Mouse (Mus musculus): Measurements from ENCODE around the gene Hist2h3b.
A peak's percentile ranks its signal among the peaks of the same experiment; 100 is the strongest.

Hist2h3b gene

DNA sequence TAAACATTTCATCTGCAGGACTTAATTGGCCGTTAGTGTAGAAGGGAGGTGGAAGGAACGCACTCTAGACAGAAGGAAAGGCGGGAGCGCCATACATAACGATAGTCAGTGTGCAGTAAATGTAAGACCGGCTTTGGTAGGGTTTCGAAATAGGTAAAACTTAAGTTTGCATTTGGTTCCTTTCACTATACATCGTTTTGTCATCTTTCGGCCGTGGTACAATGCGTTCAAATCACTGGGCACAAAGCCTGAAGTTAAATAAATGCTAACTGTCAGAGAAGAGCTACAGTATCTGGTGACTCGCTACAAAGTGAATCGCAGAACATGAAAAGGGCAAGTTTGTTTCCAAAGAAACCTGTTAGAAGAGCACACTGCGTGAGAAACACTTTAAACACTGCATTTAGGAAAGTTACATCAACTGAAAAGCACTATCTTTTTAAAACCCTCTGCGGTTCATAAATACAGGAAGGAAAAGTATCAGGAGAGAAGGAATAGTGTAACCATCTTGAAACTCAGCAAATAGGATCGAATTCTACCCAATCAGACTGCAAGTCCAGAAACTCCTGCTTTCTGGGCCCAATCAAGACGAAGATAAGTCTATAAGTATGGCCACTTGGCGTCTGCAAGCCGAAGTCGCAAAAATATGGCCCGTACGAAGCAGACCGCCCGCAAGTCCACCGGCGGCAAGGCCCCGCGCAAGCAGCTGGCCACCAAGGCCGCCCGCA, at the start of gene Hist2h3b:
Hist2h3b (plus strand) TSS at position 604 of the 725 bp plus-strand sequence.
- DNase-seq (ENCODE audit: low spot score): peak; percentile 79

DNA sequence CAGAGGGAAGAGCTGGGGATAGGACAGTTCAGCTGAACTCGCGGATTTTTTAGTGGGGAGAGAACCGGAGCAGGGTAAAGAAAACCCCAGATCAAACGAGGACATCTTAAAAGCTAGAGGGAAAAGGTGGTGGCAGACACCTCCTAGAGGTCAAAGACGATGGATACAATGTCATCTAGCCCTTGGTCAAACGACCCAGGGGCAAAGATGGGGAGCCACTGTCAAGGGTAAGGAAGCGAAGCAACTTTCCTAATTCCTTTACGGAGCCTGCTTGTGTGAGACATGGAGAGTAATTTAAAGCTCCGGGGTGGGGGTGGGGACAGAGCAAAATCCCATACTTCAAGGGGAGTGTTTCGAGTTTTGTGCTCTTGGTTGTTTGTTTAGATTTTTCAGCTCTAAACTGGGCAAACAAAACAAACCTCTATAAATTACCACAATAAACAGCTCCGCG, 49.2 kb upstream of the Hist2h3b start:
- DNase-seq (ENCODE audit: low spot score): no peak

GRCm38 (mm10) chr3:96219661-96220130, 48.8 kb upstream of the Hist2h3b start, which contains the start of the genes Bola1 and Hist2h2ab:
Bola1 (minus strand) TSS chr3:96219709.
Hist2h2ab (plus strand) TSS chr3:96219865.
- DNase-seq (ENCODE audit: low spot score): peak; percentile 70

- peak; percentile 53 for DNase-seq (ENCODE audit: low spot score)
Measured at GRCm38 (mm10) chr3:96220131-96220764, 48.2 kb upstream of the Hist2h3b start.

- peak; percentile 73 for DNase-seq (ENCODE audit: low spot score)
Measured at GRCm38 (mm10) chr3:96220765-96221639, 47.5 kb upstream of the Hist2h3b start, which contains the start of the genes Hist2h2ac and Hist2h2be. Hist2h2ac (minus strand) TSS chr3:96220880. Hist2h2be (plus strand) TSS chr3:96221119.

DNA sequence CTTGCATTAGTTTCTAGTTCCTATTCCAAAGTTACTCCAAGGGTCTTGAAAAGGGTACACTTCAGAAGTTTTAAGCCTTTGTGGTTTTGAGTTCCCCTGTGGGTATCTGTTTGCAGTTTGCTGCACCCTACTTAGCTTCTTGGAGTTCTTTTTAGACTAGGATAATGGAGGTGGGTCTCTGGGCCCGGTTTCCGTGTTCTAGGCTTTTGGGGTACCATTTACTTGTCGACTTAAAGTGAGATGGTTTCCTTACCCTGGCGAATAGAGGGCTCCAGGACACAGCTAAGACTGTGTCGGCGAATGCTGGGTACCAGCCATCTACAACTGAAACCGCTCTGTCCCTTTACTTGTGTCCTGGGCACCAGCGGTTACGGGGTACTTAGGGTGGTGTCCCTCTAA, 46.8 kb upstream of the Hist2h3b start:
- DNase-seq (ENCODE audit: low spot score): no peak

DNA sequence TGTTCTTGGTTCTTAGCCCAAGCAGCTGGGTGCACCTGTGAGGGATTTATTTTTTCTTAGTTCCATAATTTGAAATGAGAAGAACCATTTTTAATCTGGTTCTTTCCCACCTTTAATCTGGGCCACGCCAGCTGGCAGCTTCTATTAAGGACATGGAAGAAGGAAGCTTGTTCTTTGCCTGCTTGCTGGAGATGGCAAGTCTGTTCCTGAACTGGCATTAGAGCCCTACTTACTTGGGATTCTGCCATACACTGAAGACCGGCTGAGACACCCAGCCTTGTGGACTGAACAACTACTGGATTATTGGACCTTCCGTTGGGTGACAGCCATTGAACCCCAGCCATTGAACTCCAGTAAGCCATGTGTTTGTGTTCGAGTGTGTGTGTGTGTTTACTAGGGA, 45.7 kb upstream of the Hist2h3b start:
- no peak for DNase-seq (ENCODE audit: low spot score)

DNA sequence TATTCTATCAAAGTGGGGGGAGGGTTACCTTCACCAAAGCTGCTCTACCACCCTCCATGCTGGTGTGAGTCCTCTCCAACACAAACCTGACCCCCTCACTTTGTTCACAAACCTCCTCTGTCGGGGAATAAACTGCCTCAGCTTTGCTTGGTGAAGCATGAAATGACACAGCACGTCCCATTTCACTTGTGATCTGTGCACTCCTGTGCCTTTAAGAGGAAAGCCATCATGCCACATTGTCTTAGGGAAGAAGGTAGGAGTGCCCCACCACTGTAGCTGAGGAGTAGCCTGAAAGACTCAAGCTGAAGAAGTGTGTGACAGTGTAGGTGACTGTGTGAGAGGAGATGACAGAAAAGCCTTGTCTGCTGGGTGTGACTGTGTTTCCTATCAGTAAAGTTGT, 43.0 kb upstream of the Hist2h3b start:
- DNase-seq (ENCODE audit: low spot score): no peak

GRCm38 (mm10) chr3:96226695-96227648, 41.5 kb upstream of the Hist2h3b start:
- DNase-seq (ENCODE audit: low spot score): no peak

GRCm38 (mm10) chr3:96228828-96229227, 39.6 kb upstream of the Hist2h3b start:
- no peak for DNase-seq (ENCODE audit: low spot score)

GRCm38 (mm10) chr3:96230404-96230803, 38.0 kb upstream of the Hist2h3b start:
- DNase-seq (ENCODE audit: low spot score): no peak

DNA sequence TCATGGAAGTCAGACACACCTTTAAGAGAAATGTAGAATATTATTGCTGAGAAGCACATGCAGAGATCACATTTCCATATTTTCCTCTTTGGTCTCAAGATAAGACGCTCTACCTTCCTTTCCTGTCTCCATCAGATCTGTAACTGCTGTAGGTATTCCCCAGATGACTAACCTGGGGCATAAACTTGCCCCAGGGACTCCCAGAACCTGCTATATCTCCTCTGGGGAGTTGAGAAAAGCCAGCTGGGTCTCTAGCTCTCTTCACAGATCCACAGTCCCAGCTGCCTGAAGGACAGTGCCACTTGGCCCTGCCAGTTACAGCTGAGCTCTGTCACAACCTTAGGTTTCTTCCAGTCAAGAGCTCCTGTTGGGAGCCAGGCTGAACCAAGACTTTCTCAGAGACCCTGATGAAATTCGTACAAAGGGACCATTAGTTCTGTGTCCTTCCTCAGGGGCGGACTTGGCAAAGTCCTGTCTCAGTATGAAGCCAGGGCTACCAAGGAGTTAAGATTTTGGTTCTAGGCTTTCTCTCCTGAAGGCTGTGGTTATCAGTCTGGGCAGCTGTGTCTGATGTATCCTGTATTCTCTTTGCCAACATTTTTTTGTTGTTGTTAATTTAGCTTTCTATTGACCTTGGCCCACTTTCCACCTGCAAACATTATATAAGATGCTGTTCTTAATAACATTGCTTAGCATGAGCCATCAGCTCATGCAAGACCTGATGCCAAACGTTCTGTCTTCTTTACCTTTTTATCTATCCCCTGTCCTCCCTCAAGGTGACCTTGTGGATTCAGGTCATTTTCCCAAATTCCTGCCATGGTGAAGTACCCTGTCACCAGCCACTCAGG, 37.3 kb upstream of the Hist2h3b start:
- no peak for DNase-seq (ENCODE audit: low spot score)

GRCm38 (mm10) chr3:96231758-96232120, 36.7 kb upstream of the Hist2h3b start:
- DNase-seq (ENCODE audit: low spot score): no peak

GRCm38 (mm10) chr3:96234914-96235313, 33.5 kb upstream of the Hist2h3b start:
- DNase-seq (ENCODE audit: low spot score): no peak

DNA sequence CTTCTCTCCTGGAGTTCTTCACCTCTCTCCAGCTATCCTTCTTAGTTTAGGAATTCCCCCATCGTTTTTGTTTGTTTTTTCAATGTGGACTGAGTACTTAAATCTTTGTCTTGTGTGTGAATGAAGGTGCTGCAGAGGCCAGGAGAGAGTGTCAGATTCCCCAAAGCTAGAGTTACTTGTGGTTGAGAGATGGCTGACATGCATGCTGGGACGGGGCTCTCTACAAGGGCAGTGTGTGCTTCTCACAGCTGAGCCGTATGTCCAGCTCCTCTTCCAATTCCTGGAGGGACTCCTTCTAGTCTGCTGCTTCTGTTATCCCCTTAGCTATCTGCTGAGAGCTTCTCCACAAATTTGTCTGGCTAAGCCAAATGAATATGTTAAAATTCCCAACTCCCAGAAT, 32.6 kb upstream of the Hist2h3b start:
- DNase-seq (ENCODE audit: low spot score): no peak

GRCm38 (mm10) chr3:96236834-96237334, 31.6 kb upstream of the Hist2h3b start:
- DNase-seq (ENCODE audit: low spot score): no peak

DNA sequence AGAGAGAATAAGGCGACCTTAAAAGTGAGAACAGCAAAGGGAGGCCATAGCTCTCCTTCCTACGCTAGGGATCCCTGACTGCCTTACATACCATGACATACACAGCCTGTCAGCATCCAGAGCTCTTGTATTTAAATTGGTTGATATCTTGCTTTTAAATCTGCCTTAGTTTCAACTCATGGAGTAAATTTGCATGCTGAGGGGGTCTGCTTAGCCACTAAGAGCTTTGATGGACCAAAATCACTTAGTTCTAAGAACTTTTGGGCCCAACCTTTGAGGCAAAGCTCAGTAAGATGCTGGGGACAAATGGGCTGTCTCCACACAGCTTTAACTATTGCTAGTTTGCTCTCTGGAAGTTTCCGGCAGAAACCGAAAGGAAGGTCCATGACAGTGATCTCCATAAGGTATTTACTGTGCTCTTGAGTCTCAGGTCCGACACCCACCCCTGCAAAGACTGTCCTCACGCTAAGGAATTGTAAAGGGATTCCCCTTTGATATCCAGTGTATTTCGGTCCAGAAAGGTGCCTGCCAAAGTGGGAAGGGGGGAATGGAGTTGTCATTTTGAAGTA, 31.0 kb upstream of the Hist2h3b start:
- no peak for DNase-seq (ENCODE audit: low spot score)

DNA sequence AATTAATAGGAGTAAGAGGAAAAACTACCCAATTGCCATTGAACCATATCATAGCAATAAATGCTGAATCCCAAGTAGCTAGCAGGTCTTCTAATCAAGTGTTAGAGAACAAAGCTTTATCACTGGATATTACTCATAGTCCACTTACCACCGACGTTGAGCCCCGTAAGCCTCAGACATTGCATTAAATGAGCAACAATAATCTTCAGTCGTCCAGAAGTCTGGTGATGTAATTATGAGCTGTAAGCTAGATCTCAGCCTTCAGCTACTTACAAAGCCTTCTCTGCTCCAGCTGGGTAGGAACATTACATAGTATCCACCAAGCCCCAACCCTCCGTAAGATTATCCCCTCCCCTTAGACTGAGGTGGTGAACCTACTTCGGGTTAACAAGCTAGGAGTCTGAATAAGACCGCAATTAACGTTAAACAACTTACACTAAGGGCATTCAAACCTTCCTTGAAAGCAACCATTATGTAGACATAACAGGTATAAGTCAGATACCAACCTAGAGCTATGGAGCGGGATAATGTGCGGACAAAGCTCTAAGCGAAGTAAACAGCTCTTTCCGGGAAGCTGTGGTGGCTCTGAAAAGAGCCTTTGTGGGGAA, 30.4 kb upstream of the Hist2h3b start:
- no peak for DNase-seq (ENCODE audit: low spot score)
